Mouse (Mus musculus) ZHBTc4 (cell line): ENCODE data around the gene Ube2v1.
"Not testable (repeated sequence)": the region's sequence is repeated elsewhere in the genome, so short reads cannot be mapped to it uniquely, and the experiment has no call there.

Experiments
- DNase-seq: peaks from one replicate; pipeline ENCODE4 v3.0.0-alpha.2; 2011; ENCODE audit warnings: low read depth, low spot score

Gene Ube2v1

GRCm38 (mm10) chr2:167654911-167655600 lies 23.2 kb upstream of the Ube2v1 start:
- no peak for DNase-seq

GRCm38 (mm10) chr2:167652694-167653093 lies 20.8 kb upstream of the Ube2v1 start:
- no peak for DNase-seq

GRCm38 (mm10) chr2:167651622-167652021 lies 19.7 kb upstream of the Ube2v1 start:
- DNase-seq = no peak

GRCm38 (mm10) chr2:167649290-167650032 lies 17.6 kb upstream of the Ube2v1 start:
- DNase-seq = no peak

GRCm38 (mm10) chr2:167646411-167646810 lies 14.5 kb upstream of the Ube2v1 start:
- DNase-seq = peak; percentile 64

- DNase-seq = not testable (repeated sequence)
These were observed 11.6 kb upstream of the Ube2v1 start for GRCm38 (mm10) chr2:167643356-167644052.

- DNase-seq = no peak
These were observed 10.3 kb upstream of the Ube2v1 start for GRCm38 (mm10) chr2:167642164-167642563.

GRCm38 (mm10) chr2:167641337-167641736 lies 9.4 kb upstream of the Ube2v1 start:
- no peak for DNase-seq

GRCm38 (mm10) chr2:167640279-167640678 lies 8.4 kb upstream of the Ube2v1 start:
- DNase-seq = peak; percentile 77

GRCm38 (mm10) chr2:167634865-167635512 lies 3.1 kb upstream of the Ube2v1 start:
- no peak for DNase-seq

- peak; percentile 99 for DNase-seq
These were observed 2.5 kb upstream of the Ube2v1 start for GRCm38 (mm10) chr2:167634338-167634770.

GRCm38 (mm10) chr2:167633537-167633872 lies 1.6 kb upstream of the Ube2v1 start:
- DNase-seq = no peak

GRCm38 (mm10) chr2:167632731-167633536 lies 1.0 kb upstream of the Ube2v1 start:
- no peak for DNase-seq

- DNase-seq = peak; percentile 42
These were observed 709 bp downstream of the Ube2v1 start for GRCm38 (mm10) chr2:167631181-167631590.

GRCm38 (mm10) chr2:167630421-167630820 lies 1.5 kb downstream of the Ube2v1 start:
- no peak for DNase-seq

- no peak for DNase-seq
These were observed 2.2 kb downstream of the Ube2v1 start for GRCm38 (mm10) chr2:167629665-167630209.

- DNase-seq = no peak
These were observed 3.0 kb downstream of the Ube2v1 start for GRCm38 (mm10) chr2:167628872-167629271.

- no peak for DNase-seq
These were observed 4.9 kb downstream of the Ube2v1 start for GRCm38 (mm10) chr2:167627019-167627418.

- peak; percentile 39 for DNase-seq
These were observed 6.2 kb downstream of the Ube2v1 start for GRCm38 (mm10) chr2:167625670-167626069.

GRCm38 (mm10) chr2:167624368-167625075 lies 7.4 kb downstream of the Ube2v1 start:
- no peak for DNase-seq
